Mouse (Mus musculus): ENCODE measurements around the gene Gm49354. TPM values are rescaled to one million over a fixed set of nuclear protein-coding genes. Genes with fewer than 3 reads are reported as not detected.
"Not testable (repeated sequence)": the region's sequence is repeated elsewhere in the genome, so short reads cannot be mapped to it uniquely, and the experiment has no call there.

The Gm49354 gene
- polyA plus RNA-seq, 1 experiment from 2014 or later, result not detected

DNA sequence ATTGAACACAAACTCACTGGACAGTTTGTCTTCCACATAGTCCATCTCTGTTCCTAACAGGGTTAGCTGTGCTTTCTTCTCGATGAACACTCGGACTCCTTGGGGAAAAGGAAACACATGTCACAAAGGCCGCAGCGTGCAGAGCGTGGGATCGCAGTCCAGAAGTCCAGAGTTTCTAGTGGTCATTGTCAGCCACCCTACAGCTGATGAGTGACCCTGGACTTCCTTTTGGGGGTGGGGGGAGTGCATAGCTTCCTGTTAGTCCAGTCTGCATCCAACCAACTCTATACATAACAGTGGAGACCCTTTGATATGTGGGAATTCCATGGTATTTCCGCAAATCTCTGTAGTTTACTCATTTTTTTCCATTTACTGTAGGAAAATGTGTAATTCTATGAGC is 25.1 kb downstream of the Gm49354 start:
- 92% methylated on average over 7 of the region's 7 CpGs for WGBS
- no peak overlapping the region for H3K9ac ChIP-seq
- no peaks in the 10 kb centered on the region for H3K9me3 ChIP-seq
- no peak overlapping the region for H3K4me3 ChIP-seq
- H3K4me2 ChIP-seq, result no peak overlapping the region
- no peak for ATAC-seq (replicated peaks)
- peaks cover 19% of the 10 kb centered on the region for H3K36me3 ChIP-seq (replicated peaks)
- H3K27ac ChIP-seq, result no peak overlapping the region
- no peaks in the 10 kb centered on the region for H3K4me1 ChIP-seq
- no peaks in the 10 kb centered on the region for H3K27me3 ChIP-seq (replicated peaks)

DNA sequence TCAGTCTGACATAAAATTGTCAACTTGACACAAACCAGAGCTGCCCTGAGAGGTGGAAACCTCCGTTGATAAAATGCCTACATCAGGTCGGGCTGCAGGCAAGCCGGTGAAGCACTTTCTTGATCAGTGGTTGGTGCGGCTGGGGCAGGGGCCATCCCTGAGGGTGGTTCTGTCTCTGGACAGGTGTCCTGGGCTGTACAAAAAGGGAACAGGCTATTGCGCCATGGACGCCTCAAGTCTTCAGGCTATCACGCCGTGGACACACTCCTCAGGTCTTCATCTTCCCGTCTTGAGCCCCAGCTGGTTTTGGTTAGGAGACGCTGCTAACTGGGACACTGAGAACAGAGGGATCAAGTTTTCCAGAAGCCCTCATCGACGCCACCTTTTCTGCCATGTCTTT is 31.7 kb downstream of the Gm49354 start:
- Histone ChIP-seq H3K4me2 (no peak overlapping the region), H3K27ac (no peak overlapping the region), H3K9me3 (no peaks in the 10 kb centered on the region), H3K4me3 (no peak overlapping the region), H3K9ac (no peak overlapping the region), H3K4me1 (no peaks in the 10 kb centered on the region), H3K36me3 (replicated peaks) (0 out of 2 replicates have a peak, but pooled peaks cover 2% of the 10 kb centered on the region), H3K27me3 (replicated peaks) (no peaks in the 10 kb centered on the region)
- ATAC-seq (replicated peaks), result no peak
- 93% methylated on average over 12 of the region's 12 CpGs for WGBS

DNA sequence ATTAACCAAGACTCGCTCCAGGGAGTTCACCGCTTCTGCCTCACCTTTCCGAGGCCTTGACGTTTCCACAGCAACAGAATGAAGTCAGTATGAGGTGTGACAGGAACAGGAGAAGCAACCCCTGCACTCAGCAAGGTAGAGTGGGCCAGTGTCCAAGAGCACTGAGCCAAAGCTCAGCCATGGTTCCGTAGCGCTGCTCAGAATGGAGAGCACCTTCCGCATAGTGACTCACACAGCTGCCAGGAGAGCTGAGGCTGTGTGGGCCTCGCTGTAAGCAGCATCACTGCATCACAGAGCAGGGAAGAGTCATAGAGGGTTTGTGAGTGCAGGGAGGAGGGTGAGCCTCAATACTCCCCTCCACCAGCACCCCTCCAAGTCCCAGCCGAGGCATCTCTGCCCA is 35.3 kb downstream of the Gm49354 start, which contains the start of gene 1700014D04Rik:
1700014D04Rik (minus strand) TSS at position 42 of the 400 bp plus-strand sequence.
- Histone ChIP-seq H3K9ac (no peak within 1 kb of the TSS), H3K27ac (no peak within 1 kb of the TSS), H3K36me3 (replicated peaks) (no peaks in the 10 kb centered on the region), H3K9me3 (no peaks in the 10 kb centered on the region), H3K4me1 (no peaks in the 10 kb centered on the region), H3K4me3 (no peak within 1 kb of the TSS), H3K4me2 (no peak within 1 kb of the TSS), H3K27me3 (replicated peaks) (no peaks in the 10 kb centered on the region)
- ATAC-seq (replicated peaks), result no peak
- 83% methylated on average over 9 of the region's 9 CpGs for WGBS

GRCm38 (mm10) chr13:59746164-59746563 is 35.9 kb downstream of the Gm49354 start:
- H3K4me1 ChIP-seq, result no peaks in the 10 kb centered on the region
- H3K27ac ChIP-seq, result no peak overlapping the region
- H3K4me3 ChIP-seq, result no peak overlapping the region
- WGBS, result 77% methylated on average over 5 of the region's 6 CpGs
- no peak overlapping the region for H3K9ac ChIP-seq
- no peak for ATAC-seq (replicated peaks)
- no peak overlapping the region for H3K4me2 ChIP-seq
- no peaks in the 10 kb centered on the region for H3K27me3 ChIP-seq (replicated peaks)
- H3K36me3 ChIP-seq (replicated peaks), result no peaks in the 10 kb centered on the region
- no peaks in the 10 kb centered on the region for H3K9me3 ChIP-seq

DNA sequence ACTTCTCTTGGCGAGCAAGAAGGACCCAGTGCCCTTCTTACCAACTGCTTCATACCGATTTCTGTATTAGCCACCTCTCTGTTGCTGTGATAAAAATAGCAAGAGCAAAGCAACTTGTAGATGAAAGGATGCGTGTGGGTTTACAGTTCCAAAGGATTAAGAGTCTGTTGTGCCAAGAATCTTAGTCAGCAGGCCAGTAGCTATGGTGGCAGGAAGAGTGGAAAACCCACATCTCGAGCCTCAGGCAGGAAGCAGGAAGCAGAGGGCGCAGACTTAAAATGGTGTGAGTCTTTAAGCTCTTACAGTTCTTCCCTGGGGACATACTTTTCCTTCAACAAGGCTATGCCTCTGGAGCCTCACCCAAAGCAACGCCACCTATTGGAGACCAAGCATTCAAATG is 36.6 kb downstream of the Gm49354 start:
- WGBS, result 85% methylated on average over 6 of the region's 6 CpGs
- no peak overlapping the region for H3K9ac ChIP-seq
- no peak overlapping the region for H3K4me2 ChIP-seq
- no peaks in the 10 kb centered on the region for H3K27me3 ChIP-seq (replicated peaks)
- no peaks in the 10 kb centered on the region for H3K36me3 ChIP-seq (replicated peaks)
- no peak overlapping the region for H3K4me3 ChIP-seq
- no peaks in the 10 kb centered on the region for H3K4me1 ChIP-seq
- no peaks in the 10 kb centered on the region for H3K9me3 ChIP-seq
- no peak for ATAC-seq (replicated peaks)
- H3K27ac ChIP-seq, result no peak overlapping the region

DNA sequence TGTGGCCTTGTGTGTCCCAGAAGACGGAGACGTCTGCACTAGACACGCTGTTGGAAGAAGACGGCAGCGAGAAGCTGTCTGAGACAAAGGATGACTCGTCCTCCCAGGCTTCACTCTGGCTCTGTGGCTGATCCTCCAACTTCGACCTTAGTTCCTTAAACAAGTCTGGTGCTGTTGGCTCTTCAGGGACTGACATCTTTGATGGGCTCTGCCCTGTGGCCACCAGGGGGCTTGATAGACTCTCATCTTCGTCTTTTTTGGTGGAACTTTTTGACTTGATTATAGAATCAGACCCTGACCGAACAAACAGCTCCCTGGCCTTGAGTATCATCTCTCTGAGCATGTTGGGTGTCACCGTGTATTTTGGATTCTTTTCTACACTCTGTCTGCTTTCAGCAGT is 40.3 kb downstream of the Gm49354 start:
- no peak overlapping the region for H3K4me3 ChIP-seq
- ATAC-seq (replicated peaks), result no peak
- H3K9me3 ChIP-seq, result no peaks in the 10 kb centered on the region
- no peaks in the 10 kb centered on the region for H3K36me3 ChIP-seq (replicated peaks)
- no peaks in the 10 kb centered on the region for H3K27me3 ChIP-seq (replicated peaks)
- WGBS, result 80% methylated on average over 10 of the region's 10 CpGs
- no peak overlapping the region for H3K4me2 ChIP-seq
- H3K4me1 ChIP-seq, result no peaks in the 10 kb centered on the region
- no peak overlapping the region for H3K9ac ChIP-seq
- H3K27ac ChIP-seq, result no peak overlapping the region

DNA sequence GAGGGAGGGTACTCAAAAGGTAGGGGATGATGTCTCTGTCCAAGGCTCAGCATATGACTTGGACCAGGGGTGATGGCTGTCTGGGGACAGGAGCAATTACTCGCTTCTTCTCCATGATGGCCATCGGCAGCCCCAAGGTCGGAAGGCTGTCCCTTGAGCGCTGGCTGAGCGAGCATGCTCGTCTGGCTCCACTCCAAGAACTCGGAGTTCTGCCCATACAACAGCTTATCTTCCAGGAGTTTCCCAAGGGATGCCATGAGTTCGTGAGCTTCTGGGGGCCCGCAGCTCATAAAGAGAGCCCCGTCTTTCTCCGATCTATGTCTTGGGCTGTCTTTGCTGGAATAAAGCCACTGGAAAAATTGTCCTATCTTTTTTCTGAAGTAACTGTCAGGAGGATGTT is 40.9 kb downstream of the Gm49354 start:
- Histone ChIP-seq H3K4me1 (no peaks in the 10 kb centered on the region), H3K27ac (no peak overlapping the region), H3K9ac (no peak overlapping the region), H3K9me3 (no peaks in the 10 kb centered on the region), H3K36me3 (replicated peaks) (no peaks in the 10 kb centered on the region), H3K4me3 (no peak overlapping the region), H3K4me2 (no peak overlapping the region), H3K27me3 (replicated peaks) (no peaks in the 10 kb centered on the region)
- 91% methylated on average over 11 of the region's 11 CpGs for WGBS
- ATAC-seq (replicated peaks), result no peak

DNA sequence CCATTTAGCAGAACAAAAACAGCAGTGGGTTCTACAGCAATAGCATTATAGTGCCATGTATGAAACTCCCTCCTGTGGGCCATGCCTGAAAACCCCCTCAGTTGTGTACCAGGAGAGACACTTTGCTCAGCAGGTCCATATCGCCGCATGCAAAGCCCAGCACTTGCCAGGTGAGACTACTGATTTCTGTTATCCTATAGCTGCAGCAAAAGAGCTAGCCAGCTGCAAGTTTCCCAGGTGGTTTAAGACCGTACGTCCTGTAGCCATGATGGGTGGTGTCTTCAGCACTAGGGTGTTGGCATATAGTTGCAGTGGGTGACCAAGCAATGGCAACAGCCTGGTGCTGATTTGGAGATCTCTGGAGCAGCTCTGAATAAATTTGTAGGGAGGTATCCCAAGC is 42.6 kb downstream of the Gm49354 start:
- Histone ChIP-seq H3K36me3 (replicated peaks) (no peaks in the 10 kb centered on the region), H3K27ac (no peak overlapping the region), H3K4me3 (no peak overlapping the region), H3K4me1 (no peaks in the 10 kb centered on the region), H3K9ac (no peak overlapping the region), H3K4me2 (no peak overlapping the region), H3K9me3 (no peaks in the 10 kb centered on the region), H3K27me3 (replicated peaks) (no peaks in the 10 kb centered on the region)
- no peak for ATAC-seq (replicated peaks)
- 88% methylated on average over 4 of the region's 4 CpGs for WGBS

GRCm38 (mm10) chr13:59738455-59738854 is 43.6 kb downstream of the Gm49354 start:
- no peak overlapping the region for H3K4me2 ChIP-seq

DNA sequence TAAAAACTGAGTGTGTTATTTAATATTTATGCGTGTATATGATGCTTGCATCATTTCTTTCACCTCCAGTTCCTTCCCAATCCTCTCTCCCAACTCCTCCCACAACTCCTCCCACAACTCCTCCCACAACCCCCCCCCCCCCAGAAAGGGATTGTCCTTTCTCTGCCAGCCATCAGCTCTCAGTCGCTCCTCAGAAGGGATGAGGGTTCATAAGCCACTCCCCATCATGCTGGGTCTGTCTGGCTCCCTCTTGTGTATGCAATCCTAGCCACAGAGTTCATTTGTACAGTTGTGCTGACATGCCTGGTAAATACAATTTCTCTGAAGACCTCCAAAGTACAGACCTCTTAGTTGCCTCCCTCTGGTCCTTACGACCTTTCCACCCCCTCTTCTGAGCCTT is 46.9 kb downstream of the Gm49354 start:
- no peak overlapping the region for H3K4me2 ChIP-seq
- no peaks in the 10 kb centered on the region for H3K4me1 ChIP-seq
- peak; percentile 71; the same call in 1 of the 2 replicates for ATAC-seq (replicated peaks)
- H3K9me3 ChIP-seq, result no peaks in the 10 kb centered on the region
- no peaks in the 10 kb centered on the region for H3K36me3 ChIP-seq (replicated peaks)
- no peak overlapping the region for H3K27ac ChIP-seq
- H3K27me3 ChIP-seq (replicated peaks), result no peaks in the 10 kb centered on the region
- no peak overlapping the region for H3K4me3 ChIP-seq
- no peak overlapping the region for H3K9ac ChIP-seq
- WGBS, result 27% methylated on average over 3 of the region's 3 CpGs

More at GRCm38 (mm10) chr13:59738455-59738854, 43.6 kb downstream of the Gm49354 start:
- ATAC-seq (replicated peaks), result no peak
- Histone ChIP-seq H3K27ac (no peak overlapping the region), H3K9ac (no peak overlapping the region), H3K4me1 (no peaks in the 10 kb centered on the region), H3K36me3 (replicated peaks) (no peaks in the 10 kb centered on the region), H3K27me3 (replicated peaks) (no peaks in the 10 kb centered on the region), H3K9me3 (no peaks in the 10 kb centered on the region), H3K4me3 (no peak overlapping the region)
- WGBS, result 81% methylated on average over 2 of the region's 2 CpGs

- H3K4me2 ChIP-seq; H3K9ac ChIP-seq; H3K27ac ChIP-seq; H3K27me3 ChIP-seq (replicated peaks); H3K4me3 ChIP-seq; ATAC-seq (replicated peaks); H3K9me3 ChIP-seq; H3K4me1 ChIP-seq; H3K36me3 ChIP-seq (replicated peaks): not testable (repeated sequence)
- 45% methylated on average over 6 of the region's 6 CpGs for WGBS
Observed at GRCm38 (mm10) chr13:59734347-59734746, 47.7 kb downstream of the Gm49354 start.

GRCm38 (mm10) chr13:59733936-59734335 is 48.1 kb downstream of the Gm49354 start:
- ATAC-seq (replicated peaks), result no peak
- WGBS, result 82% methylated on average over 4 of the region's 4 CpGs
- no peak overlapping the region for H3K27ac ChIP-seq
- no peak overlapping the region for H3K4me2 ChIP-seq
- H3K27me3 ChIP-seq (replicated peaks), result no peaks in the 10 kb centered on the region
- H3K9ac ChIP-seq, result no peak overlapping the region
- no peaks in the 10 kb centered on the region for H3K9me3 ChIP-seq
- no peaks in the 10 kb centered on the region for H3K4me1 ChIP-seq
- H3K4me3 ChIP-seq, result no peak overlapping the region
- H3K36me3 ChIP-seq (replicated peaks), result no peaks in the 10 kb centered on the region

DNA sequence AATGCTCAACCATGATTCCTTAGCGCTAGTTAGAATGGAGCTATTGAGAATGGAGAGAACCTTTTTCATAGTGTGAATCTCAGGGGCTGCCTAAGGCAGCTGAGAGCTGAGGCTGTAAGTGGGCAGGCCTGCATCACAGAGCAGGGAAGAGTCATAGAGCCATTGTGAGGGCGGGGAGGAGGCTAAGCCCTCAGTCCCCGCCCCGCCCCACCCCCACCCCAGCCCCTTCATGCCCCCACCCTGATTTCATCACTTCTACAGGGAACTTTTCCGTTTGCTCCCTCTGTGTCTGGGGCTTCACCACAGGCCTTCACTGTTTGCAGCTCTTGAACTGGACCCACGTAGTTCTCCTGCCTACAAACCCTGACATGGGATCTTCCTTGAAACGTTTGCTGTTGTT is 50.4 kb downstream of the Gm49354 start, which contains the start of gene Spata31d1d:
Spata31d1d (minus strand) TSS at position 101 of the 400 bp plus-strand sequence.
- no peak within 1 kb of the TSS for H3K4me2 ChIP-seq
- 56% methylated on average over 7 of the region's 7 CpGs for WGBS
- no peak within 1 kb of the TSS for H3K4me3 ChIP-seq
- H3K27me3 ChIP-seq (replicated peaks), result no peaks in the 10 kb centered on the region
- ATAC-seq (replicated peaks), result no peak
- no peak within 1 kb of the TSS for H3K9ac ChIP-seq
- no peaks in the 10 kb centered on the region for H3K9me3 ChIP-seq
- no peak within 1 kb of the TSS for H3K27ac ChIP-seq
- no peaks in the 10 kb centered on the region for H3K4me1 ChIP-seq
- no peaks in the 10 kb centered on the region for H3K36me3 ChIP-seq (replicated peaks)
